Mouse (Mus musculus): ENCODE data around the gene Sars2.
"Not testable (repeated sequence)": the region's sequence is repeated elsewhere in the genome, so short reads cannot be mapped to it uniquely, and the experiment has no call there.

Sars2 gene

GRCm38 (mm10) chr7:28741709-28742438, at the start of gene Sars2, which contains the start of gene Mrps12:
Gene Sars2, plus strand, starts transcription at chr7:28741992.
Gene Mrps12, minus strand, starts transcription at chr7:28741820.
- in situ Hi-C loops (cut with MboI; ENCODE audit: low sequenced_read_pairs), result no loop called here

GRCm38 (mm10) chr7:28692545-28693320, 49.1 kb upstream of the Sars2 start, which contains the start of gene Fbxo27:
Gene Fbxo27, plus strand, starts transcription at chr7:28692849.
- in situ Hi-C loops (cut with MboI; ENCODE audit: low sequenced_read_pairs), result no loop called here

GRCm38 (mm10) chr7:28693321-28693966, 48.3 kb upstream of the Sars2 start:
- in situ Hi-C loops (cut with MboI; ENCODE audit: low sequenced_read_pairs), result no loop called here

GRCm38 (mm10) chr7:28694423-28694822, 47.4 kb upstream of the Sars2 start:
- in situ Hi-C loops (cut with MboI; ENCODE audit: low sequenced_read_pairs), result no loop called here

GRCm38 (mm10) chr7:28694966-28695511, 46.8 kb upstream of the Sars2 start:
- in situ Hi-C loops (cut with MboI; ENCODE audit: low sequenced_read_pairs), result no loop called here

GRCm38 (mm10) chr7:28697277-28697676, 44.5 kb upstream of the Sars2 start:
- in situ Hi-C loops (cut with MboI; ENCODE audit: low sequenced_read_pairs), result no loop called here

GRCm38 (mm10) chr7:28700269-28700668, 41.5 kb upstream of the Sars2 start:
- in situ Hi-C loops (cut with MboI; ENCODE audit: low sequenced_read_pairs), result no loop called here

- in situ Hi-C loops (cut with MboI; ENCODE audit: low sequenced_read_pairs), result not testable (repeated sequence)
Measured at GRCm38 (mm10) chr7:28701306-28701705, 40.5 kb upstream of the Sars2 start.

GRCm38 (mm10) chr7:28702601-28703143, 39.1 kb upstream of the Sars2 start:
- in situ Hi-C loops (cut with MboI; ENCODE audit: low sequenced_read_pairs), result no loop called here

- in situ Hi-C loops (cut with MboI; ENCODE audit: low sequenced_read_pairs), result no loop called here
Measured at GRCm38 (mm10) chr7:28709454-28709853, 32.3 kb upstream of the Sars2 start.

GRCm38 (mm10) chr7:28710962-28711361, 30.8 kb upstream of the Sars2 start:
- in situ Hi-C loops (cut with MboI; ENCODE audit: low sequenced_read_pairs), result no loop called here

- in situ Hi-C loops (cut with MboI; ENCODE audit: low sequenced_read_pairs), result no loop called here
Measured at GRCm38 (mm10) chr7:28714667-28715066, 27.1 kb upstream of the Sars2 start.

- in situ Hi-C loops (cut with MboI; ENCODE audit: low sequenced_read_pairs), result no loop called here
Measured at GRCm38 (mm10) chr7:28715598-28715997, 26.2 kb upstream of the Sars2 start.

GRCm38 (mm10) chr7:28716590-28717281, 25.1 kb upstream of the Sars2 start, which contains the start of gene Fbxo17:
Gene Fbxo17, plus strand, starts transcription at chr7:28716804.
- in situ Hi-C loops (cut with MboI; ENCODE audit: low sequenced_read_pairs), result no loop called here

GRCm38 (mm10) chr7:28717726-28718125, 24.1 kb upstream of the Sars2 start:
- in situ Hi-C loops (cut with MboI; ENCODE audit: low sequenced_read_pairs), result no loop called here

GRCm38 (mm10) chr7:28719159-28719558, 22.6 kb upstream of the Sars2 start:
- in situ Hi-C loops (cut with MboI; ENCODE audit: low sequenced_read_pairs), result no loop called here

GRCm38 (mm10) chr7:28719650-28720049, 22.1 kb upstream of the Sars2 start:
- in situ Hi-C loops (cut with MboI; ENCODE audit: low sequenced_read_pairs), result no loop called here

GRCm38 (mm10) chr7:28720753-28721537, 20.8 kb upstream of the Sars2 start:
- in situ Hi-C loops (cut with MboI; ENCODE audit: low sequenced_read_pairs), result no loop called here

- in situ Hi-C loops (cut with MboI; ENCODE audit: low sequenced_read_pairs), result no loop called here
Measured at GRCm38 (mm10) chr7:28722079-28722478, 19.7 kb upstream of the Sars2 start.

Measured in CH12F3 (cell line).